8 mouse cellular contexts compared by ENCODE assay signal in genomic region chr7:68129546-68130253, GRCm38 (mm10).
DNase-seq lines count a peak whose midpoint lies in the region; ATAC-seq and TF ChIP-seq lines count a peak whose summit lies in the region.

No protein-coding gene starts in this region.

- no peaks in the 10 kb centered on the region for H3K9me3 ChIP-seq in erythroblast, embryonic 14.5 days (ENCODE audit: control insufficient read depth, low read length)
- no peaks in the 10 kb centered on the region for H3K9me3 ChIP-seq in heart, embryonic 13.5 days
- H3K9me3 ChIP-seq in liver, embryonic 13.5 days (replicated peaks): no peaks in the 10 kb centered on the region
- no peaks in the 10 kb centered on the region for H3K9me3 ChIP-seq in stomach, embryonic 16.5 days (replicated peaks; ENCODE audit: control insufficient read depth, low read length)

- peak; percentile 63 to 66 for DNase-seq in B cell, adult 2 months
- DNase-seq in brain, embryonic 14.5 days (ENCODE audit: low read depth): peak; percentile 98
- DNase-seq in kidney, postnatal 14 days: peak; percentile 94
- peak; percentile 77 for DNase-seq in liver, embryonic 13.5 days
- peak; percentile 88 for DNase-seq in neural tube, embryonic 10.5 days (ENCODE audit: extremely low spot score, low spot score)

- no peaks in the 10 kb centered on the region for H3K36me3 ChIP-seq in erythroblast, embryonic 14.5 days (ENCODE audit: control insufficient read depth)
- no peaks in the 10 kb centered on the region for H3K36me3 ChIP-seq in heart, embryonic 13.5 days
- no peaks in the 10 kb centered on the region for H3K36me3 ChIP-seq in liver, embryonic 13.5 days
- no peaks in the 10 kb centered on the region for H3K36me3 ChIP-seq in stomach, embryonic 16.5 days (ENCODE audit: control insufficient read depth, insufficient read depth, low read length)

- peak overlapping the region; percentile 89 for H3K27ac ChIP-seq in heart, embryonic 13.5 days (replicated peaks)
- peak overlapping the region; percentile 96 for H3K27ac ChIP-seq in liver, embryonic 13.5 days
- peak overlapping the region; percentile 72 for H3K27ac ChIP-seq in stomach, embryonic 16.5 days (ENCODE audit: low read length)

- TF ChIP-seq POLR2A in brain, embryonic 14.5 days (IDR thresholded peaks at IDR 0.05; ENCODE audit: borderline replicate concordance, extremely low read depth, insufficient read depth, insufficient read length, poor library complexity, severe bottlenecking): no peak

- H3K4me1 ChIP-seq in erythroblast, embryonic 14.5 days (ENCODE audit: control insufficient read depth): peaks cover 42% of the 10 kb centered on the region
- peaks cover 72% of the 10 kb centered on the region for H3K4me1 ChIP-seq in heart, embryonic 13.5 days
- peaks cover 55% of the 10 kb centered on the region for H3K4me1 ChIP-seq in liver, embryonic 13.5 days (replicated peaks)
- H3K4me1 ChIP-seq in stomach, embryonic 16.5 days (ENCODE audit: control insufficient read depth, insufficient read depth, low read length): peaks cover 19% of the 10 kb centered on the region

- ATAC-seq in heart, embryonic 13.5 days (ENCODE audit: extremely low read depth, insufficient number of reproducible peaks, low FRiP score, low TSS enrichment): no peak
- peak; percentile 12; the same call in 1 of the 2 replicates for ATAC-seq in liver, embryonic 13.5 days (ENCODE audit: low read depth)
- peak; percentile 54 for ATAC-seq in stomach, embryonic 16.5 days (ENCODE audit: insufficient read depth, low FRiP score)

- WGBS in heart, embryonic 13.5 days: 3% methylated on average over 19 of the region's 19 CpGs
- WGBS in liver, embryonic 13.5 days (ENCODE audit: insufficient replicate concordance): 3% methylated on average over 19 of the region's 19 CpGs
- under 1% methylated on average over 19 of the region's 19 CpGs for WGBS in stomach, embryonic 16.5 days

- H3K27me3 ChIP-seq in erythroblast, embryonic 14.5 days (ENCODE audit: control insufficient read depth): peaks cover 12% of the 10 kb centered on the region; the same call in 1 of the 2 replicates
- H3K27me3 ChIP-seq in heart, embryonic 13.5 days (replicated peaks): no peaks in the 10 kb centered on the region
- peaks cover 2% of the 10 kb centered on the region for H3K27me3 ChIP-seq in liver, embryonic 13.5 days
- no peaks in the 10 kb centered on the region for H3K27me3 ChIP-seq in stomach, embryonic 16.5 days (ENCODE audit: control insufficient read depth, insufficient read depth, low read length)

- peak overlapping the region; percentile 85 for H3K4me3 ChIP-seq in erythroblast, embryonic 14.5 days (replicated peaks)
- peak overlapping the region; percentile 73 for H3K4me3 ChIP-seq in heart, embryonic 13.5 days
- peak overlapping the region; percentile 69 for H3K4me3 ChIP-seq in liver, embryonic 13.5 days (replicated peaks)
- peak overlapping the region; percentile 68 for H3K4me3 ChIP-seq in stomach, embryonic 16.5 days (replicated peaks; ENCODE audit: low read length)

- TF ChIP-seq CTCF in brain, embryonic 14.5 days (IDR thresholded peaks at IDR 0.05; ENCODE audit: borderline replicate concordance, extremely low read depth, insufficient read depth, insufficient read length): no peak

- H3K4me2 ChIP-seq in heart, embryonic 13.5 days: peak overlapping the region; percentile 86
- H3K4me2 ChIP-seq in liver, embryonic 13.5 days: peak overlapping the region; percentile 88
- H3K4me2 ChIP-seq in stomach, embryonic 16.5 days (ENCODE audit: low read depth, low read length): peak overlapping the region; percentile 73

- peak overlapping the region; percentile 82 for H3K9ac ChIP-seq in heart, embryonic 13.5 days
- H3K9ac ChIP-seq in liver, embryonic 13.5 days: peak overlapping the region; percentile 81
- H3K9ac ChIP-seq in stomach, embryonic 16.5 days (ENCODE audit: low read length): peak overlapping the region; percentile 70
